Mouse (Mus musculus) megakaryocyte, embryonic 14.5 days (primary cell): ENCODE data around the gene Gnl1.

ENCODE experiments used
- FLI1 ChIP-seq: IDR thresholded peaks from 2 replicates; pipeline ENCODE4 v1.6.1; 2012; ENCODE audit warnings: low read length, inconsistent platforms, mixed read lengths
- GATA1 ChIP-seq: IDR thresholded peaks from 3 replicates; pipeline ENCODE4 v1.6.1; 2012; ENCODE audit warnings: mixed read lengths, low read length, inconsistent platforms, borderline replicate concordance

- TF ChIP-seq GATA1, result no peak
- TF ChIP-seq FLI1, result no peak
These were observed 37.4 kb downstream of the Gnl1 start for GRCm38 (mm10) chr17:36017046-36017445.
